Mouse (Mus musculus): ENCODE measurements around the gene Bace2. TPM values are rescaled to one million over a fixed set of nuclear protein-coding genes. Genes with fewer than 3 reads are reported as not detected.
A peak's percentile ranks its signal among the peaks of the same experiment; 100 is the strongest.

Bace2 gene
- polyA plus RNA-seq, 1 experiment from 2014 or later, result 11.2 TPM

GRCm38 (mm10) chr16:97354632-97355031, 1.9 kb upstream of the Bace2 start:
- H3K4me1 ChIP-seq (ENCODE audit: insufficient read depth, low read length), result peaks cover 11% of the 10 kb centered on the region
- 79% methylated on average over 2 of the region's 2 CpGs for WGBS
- peaks cover 23% of the 10 kb centered on the region for H3K27me3 ChIP-seq (ENCODE audit: insufficient read depth, low read length)
- H3K36me3 ChIP-seq (ENCODE audit: insufficient read depth, low read length), result no peaks in the 10 kb centered on the region
- ATAC-seq (ENCODE audit: low FRiP score, low TSS enrichment), result no peak
- H3K4me3 ChIP-seq (ENCODE audit: low read length), result no peak overlapping the region
- H3K4me2 ChIP-seq (replicated peaks; ENCODE audit: low read depth, low read length), result no peak overlapping the region
- H3K9ac ChIP-seq (replicated peaks; ENCODE audit: low read length), result no peak overlapping the region
- no peaks in the 10 kb centered on the region for H3K9me3 ChIP-seq (ENCODE audit: low read length)
- no peak overlapping the region for H3K27ac ChIP-seq (ENCODE audit: low read length)

GRCm38 (mm10) chr16:97357188-97357821, 763 bp downstream of the Bace2 start:
- Histone ChIP-seq H3K4me2 (replicated peaks; ENCODE audit: low read depth, low read length) (peak overlapping the region; percentile 100), H3K36me3 (ENCODE audit: insufficient read depth, low read length) (no peaks in the 10 kb centered on the region), H3K9ac (replicated peaks; ENCODE audit: low read length) (peak overlapping the region; percentile 61), H3K9me3 (ENCODE audit: low read length) (no peaks in the 10 kb centered on the region), H3K4me3 (ENCODE audit: low read length) (peak overlapping the region; percentile 61), H3K27ac (ENCODE audit: low read length) (no peak overlapping the region), H3K4me1 (ENCODE audit: insufficient read depth, low read length) (peaks cover 11% of the 10 kb centered on the region), H3K27me3 (ENCODE audit: insufficient read depth, low read length) (peaks cover 23% of the 10 kb centered on the region)
- peak; percentile 68 for ATAC-seq (ENCODE audit: low FRiP score, low TSS enrichment)
- WGBS, result 0% methylated on average over 25 of the region's 25 CpGs

- H3K9ac ChIP-seq (replicated peaks; ENCODE audit: low read length), result no peak overlapping the region
- no peak overlapping the region for H3K27ac ChIP-seq (ENCODE audit: low read length)
- peaks cover 16% of the 10 kb centered on the region for H3K27me3 ChIP-seq (ENCODE audit: insufficient read depth, low read length)
- no peak overlapping the region for H3K4me2 ChIP-seq (replicated peaks; ENCODE audit: low read depth, low read length)
- peaks cover 5% of the 10 kb centered on the region; the same call in 1 of the 2 replicates for H3K4me1 ChIP-seq (ENCODE audit: insufficient read depth, low read length)
- no peak for ATAC-seq (ENCODE audit: low FRiP score, low TSS enrichment)
- no peaks in the 10 kb centered on the region for H3K36me3 ChIP-seq (ENCODE audit: insufficient read depth, low read length)
- H3K9me3 ChIP-seq (ENCODE audit: low read length), result no peaks in the 10 kb centered on the region
- WGBS, result 70% methylated on average over 8 of the region's 8 CpGs
- H3K4me3 ChIP-seq (ENCODE audit: low read length), result no peak overlapping the region
Measured at GRCm38 (mm10) chr16:97362231-97362888, 5.8 kb downstream of the Bace2 start.

GRCm38 (mm10) chr16:97366141-97366540, 9.6 kb downstream of the Bace2 start:
- H3K9me3 ChIP-seq (ENCODE audit: low read length), result no peaks in the 10 kb centered on the region
- WGBS, result 31% methylated on average over 2 of the region's 2 CpGs
- no peak overlapping the region for H3K27ac ChIP-seq (ENCODE audit: low read length)
- H3K36me3 ChIP-seq (ENCODE audit: insufficient read depth, low read length), result no peaks in the 10 kb centered on the region
- H3K27me3 ChIP-seq (ENCODE audit: insufficient read depth, low read length), result no peaks in the 10 kb centered on the region; the same call in 1 of the 2 replicates
- no peaks in the 10 kb centered on the region for H3K4me1 ChIP-seq (ENCODE audit: insufficient read depth, low read length)
- no peak overlapping the region for H3K9ac ChIP-seq (replicated peaks; ENCODE audit: low read length)
- H3K4me2 ChIP-seq (replicated peaks; ENCODE audit: low read depth, low read length), result no peak overlapping the region
- H3K4me3 ChIP-seq (ENCODE audit: low read length), result no peak overlapping the region
- ATAC-seq (ENCODE audit: low FRiP score, low TSS enrichment), result no peak

GRCm38 (mm10) chr16:97370258-97370657, 13.7 kb downstream of the Bace2 start:
- H3K9ac ChIP-seq (replicated peaks; ENCODE audit: low read length), result no peak overlapping the region
- no peaks in the 10 kb centered on the region for H3K9me3 ChIP-seq (ENCODE audit: low read length)
- no peak overlapping the region for H3K4me2 ChIP-seq (replicated peaks; ENCODE audit: low read depth, low read length)
- ATAC-seq (ENCODE audit: low FRiP score, low TSS enrichment), result no peak
- H3K27ac ChIP-seq (ENCODE audit: low read length), result no peak overlapping the region
- H3K27me3 ChIP-seq (ENCODE audit: insufficient read depth, low read length), result no peaks in the 10 kb centered on the region
- no peaks in the 10 kb centered on the region for H3K36me3 ChIP-seq (ENCODE audit: insufficient read depth, low read length)
- H3K4me3 ChIP-seq (ENCODE audit: low read length), result no peak overlapping the region
- no peaks in the 10 kb centered on the region for H3K4me1 ChIP-seq (ENCODE audit: insufficient read depth, low read length)
- 81% methylated on average over 4 of the region's 4 CpGs for WGBS

GRCm38 (mm10) chr16:97387955-97388354, 31.4 kb downstream of the Bace2 start:
- H3K9ac ChIP-seq (replicated peaks; ENCODE audit: low read length), result no peak overlapping the region
- H3K4me1 ChIP-seq (ENCODE audit: insufficient read depth, low read length), result no peaks in the 10 kb centered on the region
- H3K27ac ChIP-seq (ENCODE audit: low read length), result no peak overlapping the region
- no peaks in the 10 kb centered on the region for H3K9me3 ChIP-seq (ENCODE audit: low read length)
- no peaks in the 10 kb centered on the region for H3K36me3 ChIP-seq (ENCODE audit: insufficient read depth, low read length)
- no peak for ATAC-seq (ENCODE audit: low FRiP score, low TSS enrichment)
- WGBS, result 48% methylated on average over 2 of the region's 2 CpGs
- H3K4me3 ChIP-seq (ENCODE audit: low read length), result no peak overlapping the region
- H3K27me3 ChIP-seq (ENCODE audit: insufficient read depth, low read length), result no peaks in the 10 kb centered on the region
- H3K4me2 ChIP-seq (replicated peaks; ENCODE audit: low read depth, low read length), result no peak overlapping the region

GRCm38 (mm10) chr16:97391289-97391688, 34.7 kb downstream of the Bace2 start:
- Histone ChIP-seq H3K27me3 (ENCODE audit: insufficient read depth, low read length) (no peaks in the 10 kb centered on the region), H3K36me3 (ENCODE audit: insufficient read depth, low read length) (no peaks in the 10 kb centered on the region), H3K4me1 (ENCODE audit: insufficient read depth, low read length) (no peaks in the 10 kb centered on the region), H3K9ac (replicated peaks; ENCODE audit: low read length) (no peak overlapping the region), H3K4me2 (replicated peaks; ENCODE audit: low read depth, low read length) (no peak overlapping the region), H3K27ac (ENCODE audit: low read length) (no peak overlapping the region), H3K9me3 (ENCODE audit: low read length) (no peaks in the 10 kb centered on the region), H3K4me3 (ENCODE audit: low read length) (no peak overlapping the region)
- 18% methylated on average over 2 of the region's 2 CpGs for WGBS
- ATAC-seq (ENCODE audit: low FRiP score, low TSS enrichment), result no peak

GRCm38 (mm10) chr16:97391701-97392384, 35.3 kb downstream of the Bace2 start:
- Histone ChIP-seq H3K27ac (ENCODE audit: low read length) (no peak overlapping the region), H3K4me2 (replicated peaks; ENCODE audit: low read depth, low read length) (no peak overlapping the region), H3K27me3 (ENCODE audit: insufficient read depth, low read length) (no peaks in the 10 kb centered on the region), H3K4me1 (ENCODE audit: insufficient read depth, low read length) (no peaks in the 10 kb centered on the region), H3K4me3 (ENCODE audit: low read length) (no peak overlapping the region), H3K9me3 (ENCODE audit: low read length) (no peaks in the 10 kb centered on the region), H3K36me3 (ENCODE audit: insufficient read depth, low read length) (no peaks in the 10 kb centered on the region), H3K9ac (replicated peaks; ENCODE audit: low read length) (no peak overlapping the region)
- WGBS, result 14% methylated on average over 3 of the region's 3 CpGs
- no peak for ATAC-seq (ENCODE audit: low FRiP score, low TSS enrichment)

GRCm38 (mm10) chr16:97396436-97396835, 39.9 kb downstream of the Bace2 start:
- H3K27ac ChIP-seq (ENCODE audit: low read length), result no peak overlapping the region
- WGBS, result 89% methylated on average over 4 of the region's 4 CpGs
- H3K36me3 ChIP-seq (ENCODE audit: insufficient read depth, low read length), result no peaks in the 10 kb centered on the region
- H3K9me3 ChIP-seq (ENCODE audit: low read length), result no peaks in the 10 kb centered on the region
- no peak overlapping the region for H3K4me2 ChIP-seq (replicated peaks; ENCODE audit: low read depth, low read length)
- H3K4me3 ChIP-seq (ENCODE audit: low read length), result no peak overlapping the region
- H3K9ac ChIP-seq (replicated peaks; ENCODE audit: low read length), result no peak overlapping the region
- ATAC-seq (ENCODE audit: low FRiP score, low TSS enrichment), result no peak
- no peaks in the 10 kb centered on the region for H3K27me3 ChIP-seq (ENCODE audit: insufficient read depth, low read length)
- H3K4me1 ChIP-seq (ENCODE audit: insufficient read depth, low read length), result no peaks in the 10 kb centered on the region

All from kidney, embryonic 16.5 days (tissue).